Mouse (Mus musculus) heart, adult 2 months (tissue): Measurements from ENCODE around the gene Phldb3. TPM values are rescaled to one million over a fixed set of nuclear protein-coding genes. Genes with fewer than 3 reads are reported as not detected.
A peak's percentile ranks its signal among the peaks of the same experiment; 100 is the strongest.
"Not testable (repeated sequence)": the region's sequence is repeated elsewhere in the genome, so short reads cannot be mapped to it uniquely, and the experiment has no call there.

ENCODE experiments used
- DNase-seq, 2 experiments: peaks; one replicate each; pipeline ENCODE4 v3.0.0; 2021
- H3K27ac ChIP-seq: fragments of 200-600 bp; 2 replicates; pipeline ENCODE4 v1.8.1; 2022
- H3K27me3 ChIP-seq: fragments of 200-500 bp; 2 replicates; pipeline ENCODE4 v1.6.1; 2012; ENCODE audit warnings: mild to moderate bottlenecking, low read length, inconsistent platforms, mixed read lengths; ENCODE audit not compliant: control insufficient read depth, insufficient read depth
- H3K36me3 ChIP-seq: fragments of 200-500 bp; 2 replicates; pipeline ENCODE4 v1.6.1; 2012; ENCODE audit warnings: low read length, inconsistent platforms; ENCODE audit not compliant: control insufficient read depth, insufficient read depth
- H3K4me1 ChIP-seq: fragments of 200-500 bp; 2 replicates; pipeline ENCODE4 v1.6.1; 2011; ENCODE audit warnings: low read length; ENCODE audit not compliant: control insufficient read depth, insufficient read depth
- H3K4me3 ChIP-seq: fragments of 200-600 bp; 2 replicates; pipeline ENCODE4 v1.8.1; 2022
- H3K79me2 ChIP-seq: fragments of 200-500 bp; replicated peaks from 2 replicates; pipeline ENCODE4 v1.6.1; 2012; ENCODE audit warnings: mild to moderate bottlenecking, inconsistent platforms, low read length, moderate library complexity, mixed read lengths; ENCODE audit not compliant: control insufficient read depth, insufficient read depth
- H3K9ac ChIP-seq: fragments of 200-500 bp; 2 replicates; pipeline ENCODE4 v1.6.1; 2012; ENCODE audit warnings: low read depth, mild to moderate bottlenecking, control low read depth, inconsistent platforms, low read length, mixed read lengths
- CTCF ChIP-seq: fragments of 200-600 bp; IDR thresholded peaks from 2 replicates; pipeline ENCODE4 v1.8.1; 2022; ENCODE audit warnings: antibody characterized with exemption, mild to moderate bottlenecking, moderate library complexity
- EP300 ChIP-seq: fragments of 200-500 bp; IDR thresholded peaks from 2 replicates; pipeline ENCODE4 v1.6.1; 2011; ENCODE audit warnings: low read depth, low read length, control low read depth; ENCODE audit not compliant: insufficient read depth
- POLR2A ChIP-seq: fragments of 200-500 bp; IDR thresholded peaks from 2 replicates; pipeline ENCODE4 v1.6.1; 2011; ENCODE audit warnings: mild to moderate bottlenecking, low read depth, low read length, control low read depth; ENCODE audit not compliant: insufficient read depth
- WGBS: fragments of 180-500 bp; shearing (Covaris S2); methylation state at CpG from one replicate; pipeline ENCODE4 v1.1.7; 2018; 5-methylcytosine and 5-hydroxymethylcytosine counted together
- intact Hi-C: fragments of 180-260 bp; cut with DNase I; formaldehyde crosslinking; loops from one replicate; pipeline ENCODE4 v1.15.1; 2025
- polyA plus RNA-seq: library from polyadenylated mRNA; depleted of rRNA; stranded (reverse); fragments of >200 nt; gene quantifications from 2 replicates; pipeline ENCODE4 v1.2.3, GENCODE M21; 2012
- total RNA-seq, 2 experiments: library from RNA; stranded (reverse); gene quantifications; 2 replicates each; pipeline ENCODE4 v1.2.3; 2021

Gene Phldb3
- total and polyA plus RNA-seq, 3 experiments, result 0.25 to 0.34 (median 0.27) TPM

DNA sequence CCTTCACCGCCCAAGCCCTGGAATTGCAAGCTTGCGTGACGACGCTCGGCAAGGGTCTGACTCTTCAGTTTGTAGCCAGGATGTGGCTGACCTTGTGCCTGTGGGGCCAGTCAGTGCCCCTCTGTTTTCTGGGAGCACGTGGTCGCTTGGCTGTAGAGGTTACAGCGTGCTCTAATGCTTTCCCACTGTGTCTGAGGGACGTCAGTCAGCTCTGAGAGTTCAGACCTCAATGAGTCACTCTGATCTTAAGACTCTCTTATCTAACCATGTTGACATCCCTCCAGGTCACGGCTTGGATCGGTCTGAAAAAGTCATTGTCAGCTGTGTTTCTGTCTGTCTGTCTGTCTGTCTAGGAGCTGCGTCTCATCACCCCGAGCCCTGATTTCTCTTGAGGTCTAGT, 4.3 kb downstream of the Phldb3 start:
- intact Hi-C loops, result no loop called here
- H3K27me3 ChIP-seq, result peaks cover 4% of the 10 kb centered on the region; the same call in 1 of the 2 replicates

DNA sequence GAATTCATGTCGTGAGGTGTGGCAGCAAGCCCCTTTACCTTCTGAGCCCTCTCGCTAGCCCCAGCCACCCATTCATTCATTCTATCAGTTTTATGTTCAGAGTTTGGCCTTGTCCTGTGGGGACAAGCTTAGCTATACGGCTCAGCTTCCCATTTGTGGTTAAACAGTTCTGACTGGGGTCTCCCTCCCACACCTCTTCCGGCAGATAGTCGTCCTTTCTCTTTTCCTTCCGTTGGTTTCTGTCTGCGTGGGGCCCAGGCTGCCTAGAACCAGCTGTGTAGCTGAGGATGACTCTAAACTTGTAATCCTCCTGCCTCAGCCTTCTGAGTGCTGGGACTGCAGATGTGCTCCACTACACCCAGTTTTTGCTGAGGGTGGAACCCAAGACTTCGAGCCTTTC, 7.2 kb downstream of the Phldb3 start:
- 65% methylated on average over 8 of the region's 8 CpGs for WGBS
- Histone ChIP-seq H3K27ac (no peak overlapping the region), H3K4me3 (no peak overlapping the region), H3K27me3 (peaks cover under 1% of the 10 kb centered on the region; the same call in 1 of the 2 replicates), H3K4me1 (no peaks in the 10 kb centered on the region), H3K9ac (no peak overlapping the region), H3K79me2 (no peaks in the 10 kb centered on the region), H3K36me3 (no peaks in the 10 kb centered on the region)
- TF ChIP-seq POLR2A (no peak), EP300 (no peak)
- intact Hi-C loops, result no loop called here
- DNase-seq, result no peak

More for the DNA sequence above, 4.3 kb downstream of the Phldb3 start:
- 0 out of 2 replicates have a peak, but pooled peaks cover 1% of the 10 kb centered on the region for H3K4me1 ChIP-seq
- no peak overlapping the region for H3K27ac ChIP-seq
- TF ChIP-seq EP300 (no peak), POLR2A (no peak), CTCF (no peak)
- H3K9ac ChIP-seq, result no peak overlapping the region
- no peak for DNase-seq
- H3K79me2 ChIP-seq, result no peaks in the 10 kb centered on the region
- no peaks in the 10 kb centered on the region for H3K36me3 ChIP-seq
- WGBS, result 65% methylated on average over 13 of the region's 13 CpGs
- H3K4me3 ChIP-seq, result no peak overlapping the region

DNA sequence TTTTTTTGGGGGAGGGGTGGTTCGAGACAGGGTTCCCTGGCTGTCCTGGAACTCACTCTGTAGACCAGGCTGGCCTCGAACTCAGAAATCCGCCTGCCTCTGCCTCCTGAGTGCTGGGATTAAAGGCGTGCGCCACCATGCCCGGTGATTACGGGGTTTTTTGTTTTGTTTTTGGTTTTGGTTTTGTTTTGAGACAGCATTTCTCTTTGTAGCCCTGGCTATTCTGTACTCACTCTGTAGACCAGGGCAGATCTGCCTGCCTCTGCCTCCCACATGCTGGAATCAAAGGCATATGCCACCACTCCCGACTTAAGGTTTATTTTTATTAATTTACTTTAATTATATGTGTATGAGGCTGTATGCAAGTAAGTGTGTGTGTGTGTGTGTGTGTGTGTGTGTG, 7.8 kb downstream of the Phldb3 start:
- H3K4me3 ChIP-seq, H3K27me3 ChIP-seq, H3K27ac ChIP-seq, intact Hi-C loops, H3K36me3 ChIP-seq, H3K4me1 ChIP-seq, H3K79me2 ChIP-seq, DNase-seq, H3K9ac ChIP-seq: not testable (repeated sequence)
- 83% methylated on average over 8 of the region's 8 CpGs for WGBS

DNA sequence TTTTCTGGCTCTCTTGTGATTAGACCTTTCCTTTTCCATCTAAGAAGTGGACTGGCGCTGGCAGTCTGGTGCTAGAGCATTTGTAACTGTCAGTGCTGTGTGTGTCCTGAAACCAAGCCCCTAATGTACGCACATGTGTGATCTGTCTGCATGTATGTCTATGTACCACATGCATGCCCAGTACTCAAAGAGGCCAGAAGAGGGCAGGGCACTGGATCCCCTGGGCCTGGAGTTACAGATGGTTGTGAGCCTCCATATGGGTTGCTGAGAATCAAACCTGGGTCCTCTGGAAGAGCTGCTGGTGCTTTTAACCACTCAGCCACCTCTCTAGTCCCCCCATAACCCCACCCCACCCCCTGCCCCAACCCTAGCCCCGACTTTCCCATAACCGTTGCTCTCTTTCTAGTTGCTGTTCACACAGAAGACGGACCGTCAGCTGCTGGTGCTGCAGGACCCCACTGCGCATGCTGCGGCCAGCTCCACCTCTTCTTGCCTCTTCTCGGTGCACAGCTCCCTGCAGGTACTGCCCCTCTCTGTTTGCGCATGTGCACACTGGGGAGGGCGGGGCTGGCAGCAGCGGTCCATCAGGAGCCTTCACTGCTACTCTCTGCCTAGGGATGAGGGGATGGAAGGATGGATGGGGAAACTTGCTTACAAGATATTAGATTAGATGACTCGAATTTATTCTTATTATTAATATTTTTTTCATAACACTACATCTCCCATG, 9.3 kb downstream of the Phldb3 start:
- no peaks in the 10 kb centered on the region; the same call in 1 of the 2 replicates for H3K27me3 ChIP-seq
- intact Hi-C loops, result no loop called here

DNA sequence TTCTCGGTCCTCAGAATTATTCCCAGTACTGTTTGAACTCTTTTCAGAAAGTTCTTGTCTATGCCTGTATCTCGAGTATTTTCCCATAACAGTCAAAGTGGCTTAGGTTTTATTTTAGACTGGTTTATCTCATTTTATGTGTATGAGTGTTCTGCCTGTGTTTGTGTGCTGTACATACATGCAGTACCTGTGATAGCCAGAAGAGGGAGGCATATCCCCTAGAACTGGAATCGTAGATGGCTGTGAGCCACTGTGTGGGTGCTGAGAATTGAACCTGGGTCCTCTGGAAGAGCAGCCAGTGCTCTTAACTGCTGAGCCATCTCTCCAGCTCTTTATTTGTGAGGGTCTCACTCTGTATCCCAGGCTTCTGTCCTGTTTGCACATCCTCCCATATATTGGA, 10.6 kb downstream of the Phldb3 start:
- TF ChIP-seq EP300, result no peak
- TF ChIP-seq CTCF, result peak; percentile 48
- TF ChIP-seq POLR2A, result no peak
- no peaks in the 10 kb centered on the region; the same call in 1 of the 2 replicates for H3K27me3 ChIP-seq
- no peaks in the 10 kb centered on the region for H3K79me2 ChIP-seq
- DNase-seq, result no peak
- intact Hi-C loops, result no loop called here
- H3K4me1 ChIP-seq, result no peaks in the 10 kb centered on the region
- H3K27ac ChIP-seq, result no peak overlapping the region
- no peaks in the 10 kb centered on the region for H3K36me3 ChIP-seq
- WGBS, result 71% methylated on average over 3 of the region's 3 CpGs
- no peak overlapping the region for H3K9ac ChIP-seq
- H3K4me3 ChIP-seq, result no peak overlapping the region

More for the DNA sequence above, 9.3 kb downstream of the Phldb3 start:
- no peak for DNase-seq
- Histone ChIP-seq H3K79me2 (no peaks in the 10 kb centered on the region), H3K4me1 (no peaks in the 10 kb centered on the region), H3K9ac (no peak overlapping the region), H3K36me3 (no peaks in the 10 kb centered on the region), H3K27ac (no peak overlapping the region), H3K4me3 (no peak overlapping the region)
- TF ChIP-seq EP300 (no peak), CTCF (no peak), POLR2A (no peak)
- WGBS, result 59% methylated on average over 13 of the region's 13 CpGs

DNA sequence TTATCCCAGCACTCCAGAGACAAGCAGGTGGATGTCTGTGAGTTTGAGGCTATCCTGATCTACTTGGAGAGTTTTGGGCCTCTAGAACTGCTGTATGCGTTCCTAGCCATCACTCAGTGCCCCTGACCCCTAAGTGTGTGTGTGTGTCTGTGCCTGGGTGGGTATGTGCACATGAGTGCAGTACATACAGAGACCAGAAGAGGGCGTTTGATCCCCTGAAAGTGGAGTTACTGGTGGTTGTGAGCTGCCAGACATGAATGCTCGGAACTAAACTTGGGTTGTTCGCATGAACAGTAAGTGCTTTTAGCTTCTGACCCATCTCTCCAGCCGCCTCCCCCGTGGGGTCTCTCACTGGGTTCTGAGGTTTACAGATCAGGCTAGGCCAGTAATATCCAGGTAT, 12.4 kb downstream of the Phldb3 start:
- intact Hi-C loops, result no loop called here
- H3K36me3 ChIP-seq, result no peaks in the 10 kb centered on the region
- TF ChIP-seq EP300 (no peak), CTCF (no peak), POLR2A (no peak)

More for the DNA sequence above, 12.4 kb downstream of the Phldb3 start:
- H3K27me3 ChIP-seq, result no peaks in the 10 kb centered on the region; the same call in 1 of the 2 replicates
- H3K79me2 ChIP-seq, result no peaks in the 10 kb centered on the region
- H3K4me1 ChIP-seq, result no peaks in the 10 kb centered on the region
- WGBS, result 75% methylated on average over 6 of the region's 6 CpGs
- no peak overlapping the region for H3K9ac ChIP-seq
- H3K27ac ChIP-seq, result no peak overlapping the region
- no peak overlapping the region for H3K4me3 ChIP-seq
- DNase-seq, result no peak
